Mouse (Mus musculus) monocyte, adult 5-6 weeks (primary cell): ENCODE measurements around the gene Olfr665. TPM values are rescaled to one million over a fixed set of nuclear protein-coding genes. Genes with fewer than 3 reads are reported as not detected.
"Not testable (repeated sequence)": the region's sequence is repeated elsewhere in the genome, so short reads cannot be mapped to it uniquely, and the experiment has no call there.

ENCODE experiments used
- ATAC-seq: fragments of 153-309, 156-312 bp; replicated peaks from 2 replicates; pipeline ENCODE4 v1.8.0; 2017; ENCODE audit warnings: mild to moderate bottlenecking; ENCODE audit not compliant: low TSS enrichment, insufficient number of reproducible peaks, severe bottlenecking, poor library complexity, low FRiP score
- total RNA-seq: library from RNA; stranded (forward); fragments of 200-1000, 200-491, 200-594 nt; gene quantifications from 3 replicates; pipeline ENCODE4 v1.2.3, GENCODE M21; 2017

Gene Olfr665
- not detected in 3 replicates for total RNA-seq

- ATAC-seq = no peak
Measured at GRCm38 (mm10) chr7:104877731-104878130, at the start of gene Olfr665. Gene Olfr665, plus strand, starts transcription at chr7:104878031.

- no peak for ATAC-seq
Measured at GRCm38 (mm10) chr7:104842503-104842902, 35.3 kb upstream of the Olfr665 start, which contains the start of gene Usp17lb. Gene Usp17lb, minus strand, starts transcription at chr7:104842603.

DNA sequence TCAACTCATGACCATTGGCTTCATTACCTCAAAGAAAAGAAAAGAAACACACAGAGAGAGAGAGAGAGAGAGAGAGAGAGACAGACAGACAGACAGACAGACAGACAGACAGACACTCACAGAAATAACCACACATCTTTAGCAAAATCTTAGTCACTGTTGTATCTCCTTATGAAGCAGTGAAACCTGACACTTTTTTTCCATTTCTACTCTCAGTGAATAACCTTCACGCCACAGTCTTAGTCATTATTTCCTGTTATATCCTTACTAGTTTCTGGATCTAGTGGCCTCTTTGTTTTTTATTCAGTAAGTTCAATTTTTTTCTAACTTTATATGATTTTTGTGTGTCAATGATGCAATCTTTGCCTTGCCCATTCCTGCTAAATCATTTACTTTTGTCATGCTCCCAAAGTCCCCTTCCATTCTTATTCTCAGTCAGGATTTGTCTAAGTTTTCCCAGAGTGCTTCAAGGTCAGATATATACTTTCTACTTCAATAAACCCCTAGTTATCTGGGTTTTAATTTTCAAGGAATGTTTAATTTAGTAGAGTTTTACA, 34.0 kb upstream of the Olfr665 start:
- ATAC-seq = no peak

GRCm38 (mm10) chr7:104851546-104851945, 26.3 kb upstream of the Olfr665 start:
- ATAC-seq = not testable (repeated sequence)

- no peak for ATAC-seq
Measured at GRCm38 (mm10) chr7:104855248-104855750, 22.5 kb upstream of the Olfr665 start.

DNA sequence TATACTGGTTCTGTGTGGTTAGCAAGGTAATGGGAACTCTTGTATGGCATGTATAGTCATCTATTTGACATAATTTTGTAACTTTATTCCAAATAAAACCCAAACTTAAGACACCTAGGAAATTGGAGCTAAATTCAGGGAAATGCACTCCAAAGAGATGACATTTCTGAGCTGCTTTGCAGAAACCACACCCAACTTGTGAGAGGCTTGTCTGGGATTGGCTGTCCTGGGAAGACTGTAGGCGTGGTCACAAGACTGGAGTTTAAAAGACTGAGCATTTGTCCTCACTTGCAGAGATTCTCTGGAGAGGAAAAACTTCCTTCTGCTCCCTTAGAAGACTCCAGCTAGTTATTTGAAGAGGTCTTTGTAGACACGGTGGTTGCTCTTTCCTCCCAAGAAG, 21.1 kb upstream of the Olfr665 start, which contains the start of gene Usp17la:
TSS of gene Usp17la (plus strand) at position 301 of the 400 bp plus-strand sequence.
- ATAC-seq = not testable (repeated sequence)

DNA sequence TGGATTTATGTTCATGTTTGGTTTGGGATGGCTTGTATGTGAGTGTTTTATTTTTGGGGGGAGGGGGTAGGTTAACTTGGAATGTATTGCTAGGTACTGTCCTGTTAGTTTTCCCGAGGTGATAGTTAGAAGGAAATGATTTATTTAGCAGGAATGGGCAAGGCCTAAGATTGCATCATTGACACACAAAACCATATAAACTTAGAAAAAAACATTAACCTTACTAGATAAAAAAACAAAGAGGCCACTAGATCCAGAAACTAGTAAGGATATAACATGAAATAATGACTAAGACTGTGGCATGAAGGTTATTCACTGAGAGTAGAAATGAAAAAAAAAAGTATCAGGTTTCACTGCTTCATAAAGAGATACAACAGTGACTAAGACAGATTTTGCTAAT, 20.1 kb upstream of the Olfr665 start:
- no peak for ATAC-seq

DNA sequence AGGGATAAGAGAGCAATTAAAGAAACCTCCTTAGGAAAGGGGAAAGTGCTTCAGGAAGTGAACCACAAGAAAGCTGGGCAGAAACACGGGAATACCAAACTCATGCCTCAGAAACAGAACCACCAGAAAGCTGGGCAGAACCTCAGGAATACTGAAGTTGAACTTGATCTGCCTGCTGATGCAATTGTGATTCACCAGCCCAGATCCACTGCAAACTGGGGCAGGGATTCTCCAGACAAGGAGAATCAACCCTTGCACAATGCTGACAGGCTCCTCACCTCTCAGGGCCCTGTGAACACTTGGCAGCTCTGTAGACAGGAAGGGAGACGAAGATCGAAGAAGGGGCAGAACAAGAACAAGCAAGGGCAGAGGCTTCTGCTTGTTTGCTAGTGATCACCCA, 16.4 kb upstream of the Olfr665 start:
- no peak for ATAC-seq

- no peak for ATAC-seq
Measured at GRCm38 (mm10) chr7:104895852-104896251, 18.0 kb downstream of the Olfr665 start, which contains the start of gene Olfr666. Gene Olfr666, minus strand, starts transcription at chr7:104895952.

- no peak for ATAC-seq
Measured at GRCm38 (mm10) chr7:104921382-104921781, 43.6 kb downstream of the Olfr665 start, which contains the start of gene Olfr667. Gene Olfr667, minus strand, starts transcription at chr7:104921482.

GRCm38 (mm10) chr7:104927957-104928356, 50.1 kb downstream of the Olfr665 start, which contains the start of gene Olfr668:
Gene Olfr668, minus strand, starts transcription at chr7:104928057.
- ATAC-seq = no peak

Other genes with a start within 250 kb of the Olfr665 start
- not detected in 3 replicates for gene Olfr658, start 230.7 kb upstream of the Olfr665 start, total RNA-seq
- not detected in 3 replicates for gene Olfr659, start 211.3 kb upstream of the Olfr665 start, total RNA-seq
- not detected in 3 replicates for gene Olfr661, start 191.5 kb upstream of the Olfr665 start, total RNA-seq
- not detected in 3 replicates for gene Usp17le, start 100.6 kb upstream of the Olfr665 start, total RNA-seq
- gene Usp17lb, start 35.4 kb upstream of the Olfr665 start, total RNA-seq = not detected in 3 replicates
- gene Usp17la, start 21.0 kb upstream of the Olfr665 start, total RNA-seq = not detected in 3 replicates
- gene Olfr666, start 17.9 kb downstream of the Olfr665 start, total RNA-seq = not detected in 3 replicates
- not detected in 3 replicates for gene Olfr667, start 43.5 kb downstream of the Olfr665 start, total RNA-seq
- gene Olfr668, start 50.0 kb downstream of the Olfr665 start, total RNA-seq = not detected in 3 replicates
- gene Olfr669, start 56.2 kb downstream of the Olfr665 start, total RNA-seq = not detected in 3 replicates
- gene Olfr670, start 84.6 kb downstream of the Olfr665 start, total RNA-seq = not detected in 3 replicates
- gene Olfr671, start 101.1 kb downstream of the Olfr665 start, total RNA-seq = not detected in 3 replicates
- gene Olfr672, start 124.0 kb downstream of the Olfr665 start, total RNA-seq = not detected in 3 replicates
- not detected in 3 replicates for gene Olfr675, start 150.4 kb downstream of the Olfr665 start, total RNA-seq
- not detected in 3 replicates for gene Olfr676, start 154.7 kb downstream of the Olfr665 start, total RNA-seq
- gene Olfr677, start 173.3 kb downstream of the Olfr665 start, total RNA-seq = not detected in 3 replicates
- gene Olfr678, start 186.4 kb downstream of the Olfr665 start, total RNA-seq = not detected in 3 replicates
- gene Olfr679, start 203.2 kb downstream of the Olfr665 start, total RNA-seq = not detected in 3 replicates
- gene Olfr680-ps1, start 214.8 kb downstream of the Olfr665 start, total RNA-seq = not detected in 3 replicates
- gene Olfr681, start 238.8 kb downstream of the Olfr665 start, total RNA-seq = not detected in 3 replicates